Mouse (Mus musculus) myocyte (in vitro differentiated cells): ENCODE data around the gene Coq6. TPM values are rescaled to one million over a fixed set of nuclear protein-coding genes. Genes with fewer than 3 reads are reported as not detected.

Experiments used
- H3K27me3 ChIP-seq: one replicate; pipeline ENCODE4 v1.6.1; 2011; ENCODE audit not compliant: control insufficient read depth, insufficient read depth, insufficient read length
- H3K36me3 ChIP-seq: one replicate; pipeline ENCODE4 v1.6.1; 2011; ENCODE audit not compliant: control insufficient read depth, insufficient read depth
- H3K4me2 ChIP-seq: one replicate; pipeline ENCODE4 v1.6.1; 2011; ENCODE audit warnings: low read depth, control low read depth
- H3K4me3 ChIP-seq: one replicate; pipeline ENCODE4 v1.5.1; 2011; ENCODE audit warnings: mild to moderate bottlenecking, control low read depth, moderate library complexity
- H3K79me2 ChIP-seq: one replicate; pipeline ENCODE4 v1.6.1; 2011; ENCODE audit not compliant: control insufficient read depth, insufficient read depth
- H3ac ChIP-seq: one replicate; pipeline ENCODE4 v1.6.1; 2011; ENCODE audit not compliant: control insufficient read depth, insufficient read length
- CEBPB ChIP-seq: IDR thresholded peaks from 2 replicates; pipeline ENCODE4 v1.6.1; 2011; ENCODE audit warnings: mild to moderate bottlenecking, moderate library complexity; ENCODE audit not compliant: poor library complexity, insufficient read depth, severe bottlenecking
- E2F4 ChIP-seq: IDR thresholded peaks from one replicate; pipeline ENCODE4 v1.6.1; 2011; ENCODE audit warnings: mild to moderate bottlenecking, control low read depth, moderate library complexity; ENCODE audit not compliant: insufficient read depth
- MAX ChIP-seq: IDR thresholded peaks from one replicate; pipeline ENCODE4 v1.6.1; 2011; ENCODE audit warnings: low read depth, mild to moderate bottlenecking, control low read depth
- MYOD1 ChIP-seq, 3 experiments: IDR thresholded peaks; one replicate each; pipeline ENCODE4 v1.6.1; 2011; ENCODE audit warnings: control low read depth in 2 of 3, low read depth in 2 of 3, mild to moderate bottlenecking in 2 of 3, moderate library complexity in 1 of 3; ENCODE audit not compliant: insufficient read length in 2 of 3, control insufficient read depth in 1 of 3
- MYOG ChIP-seq, 3 experiments: IDR thresholded peaks; one replicate each; pipeline ENCODE4 v1.6.1; 2011; ENCODE audit warnings: control low read depth in 2 of 3, low read depth in 2 of 3, mild to moderate bottlenecking in 2 of 3; ENCODE audit not compliant: insufficient read length in 2 of 3, control insufficient read depth in 1 of 3, insufficient read depth in 1 of 3
- POLR2A ChIP-seq: IDR thresholded peaks from one replicate; pipeline ENCODE4 v1.6.1; 2011; ENCODE audit warnings: low read depth, mild to moderate bottlenecking, control low read depth, moderate library complexity; ENCODE audit not compliant: insufficient read length
- POLR2AphosphoS2 ChIP-seq: IDR thresholded peaks from one replicate; pipeline ENCODE4 v1.6.1; 2011; ENCODE audit warnings: low read depth, control low read depth; ENCODE audit not compliant: insufficient read length
- REST ChIP-seq: IDR thresholded peaks from one replicate; pipeline ENCODE4 v1.6.1; 2011; ENCODE audit warnings: mild to moderate bottlenecking, control low read depth, moderate library complexity; ENCODE audit not compliant: insufficient read depth, insufficient read length
- SRF ChIP-seq: IDR thresholded peaks from one replicate; pipeline ENCODE4 v1.6.1; 2011; ENCODE audit warnings: low read depth; ENCODE audit not compliant: control insufficient read depth, insufficient read length
- TCF12 ChIP-seq: IDR thresholded peaks from one replicate; pipeline ENCODE4 v1.6.1; 2011; ENCODE audit warnings: mild to moderate bottlenecking, control low read depth; ENCODE audit not compliant: poor library complexity, insufficient read depth, severe bottlenecking
- TCF3 ChIP-seq: IDR thresholded peaks from one replicate; pipeline ENCODE4 v1.6.1; 2011; ENCODE audit warnings: low read depth, control low read depth; ENCODE audit not compliant: insufficient read length
- USF1 ChIP-seq: IDR thresholded peaks from one replicate; pipeline ENCODE4 v1.6.1; 2011; ENCODE audit warnings: low read depth, mild to moderate bottlenecking, control low read depth, moderate library complexity
- polyA plus RNA-seq: library from polyadenylated mRNA; unstranded; fragments of >200 nt; fragmentation: generic; extraction: Trizol; gene quantifications from one replicate; pipeline ENCODE4 v1.2.1, GENCODE M21; 2012; ENCODE audit warnings: missing spikeins

Coq6 gene
- polyA plus RNA-seq, 1 experiment = 34.3 TPM

DNA sequence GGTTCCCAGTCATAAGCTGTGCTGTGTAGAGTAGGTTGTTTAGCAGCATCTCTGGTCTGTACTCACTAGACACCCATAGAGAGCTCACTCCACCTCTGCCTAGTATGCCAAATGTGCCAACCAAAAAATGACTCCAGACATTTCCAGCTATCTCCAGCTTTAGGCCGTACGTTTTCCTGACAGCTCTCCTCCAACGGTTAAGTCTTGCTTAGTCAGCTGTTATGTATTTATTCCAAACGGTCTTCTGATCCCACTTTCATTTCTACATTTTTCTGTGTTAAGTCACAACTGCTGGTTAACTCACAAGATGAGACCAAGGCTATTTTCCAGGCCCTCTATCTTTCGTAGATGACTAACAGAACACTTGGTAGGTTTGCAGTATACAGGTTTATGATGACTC lies 37.2 kb downstream of the Coq6 start:
- H3K4me2 ChIP-seq = no peak overlapping the region
- no peak overlapping the region for H3K4me3 ChIP-seq
- H3ac ChIP-seq = no peak overlapping the region
- H3K27me3 ChIP-seq = no peaks in the 10 kb centered on the region
- no peaks in the 10 kb centered on the region for H3K36me3 ChIP-seq
- TF ChIP-seq SRF = no peak
- no peak for TF ChIP-seq REST
- TF ChIP-seq POLR2AphosphoS2 = no peak
- TF ChIP-seq MAX = no peak
- TF ChIP-seq TCF12 = no peak
- TF ChIP-seq TCF3 = no peak
- TF ChIP-seq USF1 = no peak
- TF ChIP-seq MYOD1 (IDR thresholded peaks at IDR 0.05; ENCODE audit: control insufficient read depth in 1 of 3, insufficient read length in 2 of 3, low read depth in 2 of 3) = no peak
- TF ChIP-seq E2F4 = no peak
- no peak for TF ChIP-seq POLR2A
- no peak for TF ChIP-seq CEBPB
- TF ChIP-seq MYOG (IDR thresholded peaks at IDR 0.05; ENCODE audit: control insufficient read depth in 1 of 3, insufficient read depth in 1 of 3, insufficient read length in 2 of 3, low read depth in 2 of 3) = no peak
- H3K79me2 ChIP-seq = no peaks in the 10 kb centered on the region

DNA sequence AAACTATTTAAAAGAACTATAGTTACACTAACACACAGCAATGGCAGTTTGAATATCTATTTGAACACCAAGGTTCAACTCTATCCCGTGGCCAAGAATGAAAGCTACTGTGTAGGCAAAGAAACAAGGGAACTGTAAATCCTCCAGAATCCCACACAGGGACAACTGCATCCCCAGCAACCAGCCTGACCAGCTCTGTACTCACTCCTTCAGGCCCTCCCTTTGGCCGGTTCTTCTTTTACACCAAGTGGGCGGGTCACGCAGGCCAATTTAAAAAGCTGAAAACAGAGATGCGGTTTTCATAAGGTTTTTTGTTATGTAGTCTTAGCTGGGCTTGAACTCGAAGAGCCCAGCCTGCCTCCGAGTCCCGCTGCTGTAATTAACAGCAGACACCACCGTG lies 37.7 kb downstream of the Coq6 start:
- Histone ChIP-seq H3K27me3 (no peaks in the 10 kb centered on the region), H3K36me3 (no peaks in the 10 kb centered on the region), H3K79me2 (no peaks in the 10 kb centered on the region), H3K4me2 (no peak overlapping the region), H3ac (no peak overlapping the region), H3K4me3 (no peak overlapping the region)
- no peak for TF ChIP-seq TCF12
- no peak for TF ChIP-seq MYOG (IDR thresholded peaks at IDR 0.05; ENCODE audit: control insufficient read depth in 1 of 3, insufficient read depth in 1 of 3, insufficient read length in 2 of 3, low read depth in 2 of 3)
- no peak for TF ChIP-seq MYOD1 (IDR thresholded peaks at IDR 0.05; ENCODE audit: control insufficient read depth in 1 of 3, insufficient read length in 2 of 3, low read depth in 2 of 3)
- no peak for TF ChIP-seq REST
- TF ChIP-seq POLR2A = no peak
- TF ChIP-seq MAX = no peak
- TF ChIP-seq TCF3 = no peak
- TF ChIP-seq POLR2AphosphoS2 = no peak
- no peak for TF ChIP-seq USF1
- no peak for TF ChIP-seq SRF
- TF ChIP-seq E2F4 = no peak
- no peak for TF ChIP-seq CEBPB

DNA sequence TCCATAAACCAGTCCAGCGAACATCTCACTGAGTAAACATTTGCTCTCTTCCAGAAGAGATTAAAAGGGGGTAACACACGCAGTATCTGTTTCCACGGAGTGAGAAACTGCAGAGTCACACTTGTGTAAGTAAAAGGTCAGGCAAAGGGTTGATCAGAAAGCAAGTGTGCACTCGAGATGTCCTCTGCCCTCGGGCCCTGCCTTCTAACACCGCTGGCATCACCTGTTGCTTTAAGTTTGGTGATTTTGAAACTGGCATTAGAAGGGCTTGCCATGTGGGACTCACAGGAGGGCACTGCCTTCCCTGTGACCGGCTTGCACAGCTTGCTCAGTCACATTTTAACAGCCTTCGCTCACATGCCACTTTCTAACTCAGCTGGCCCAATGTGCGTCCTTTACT lies 38.2 kb downstream of the Coq6 start:
- Histone ChIP-seq H3K79me2 (no peaks in the 10 kb centered on the region), H3K27me3 (no peaks in the 10 kb centered on the region), H3K4me2 (no peak overlapping the region), H3K36me3 (no peaks in the 10 kb centered on the region), H3K4me3 (no peak overlapping the region), H3ac (no peak overlapping the region)
- TF ChIP-seq USF1 (no peak), E2F4 (no peak), SRF (no peak), MYOD1 (IDR thresholded peaks at IDR 0.05; ENCODE audit: control insufficient read depth in 1 of 3, insufficient read length in 2 of 3, low read depth in 2 of 3) (no peak), MAX (no peak), MYOG (IDR thresholded peaks at IDR 0.05; ENCODE audit: control insufficient read depth in 1 of 3, insufficient read depth in 1 of 3, insufficient read length in 2 of 3, low read depth in 2 of 3) (no peak), TCF12 (no peak), TCF3 (no peak), POLR2A (no peak)

DNA sequence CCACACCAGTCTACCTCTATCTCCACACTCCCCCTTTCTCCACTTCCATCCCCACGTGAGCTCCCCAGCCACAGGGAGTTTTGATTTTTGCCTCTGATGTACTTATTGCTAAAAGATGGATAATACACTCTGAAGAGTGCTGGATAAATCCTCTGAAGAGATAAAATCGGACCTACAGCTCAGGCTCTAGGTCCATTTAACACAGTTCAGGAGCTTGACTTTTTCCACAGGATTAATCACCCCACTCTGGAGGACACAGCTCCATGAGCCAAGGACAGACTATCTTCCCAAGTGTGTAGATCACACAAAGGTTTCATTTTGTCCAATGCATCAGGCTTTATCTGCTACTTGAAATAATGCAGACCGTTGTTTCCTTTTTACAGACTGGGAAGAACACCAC lies 38.6 kb downstream of the Coq6 start:
- Histone ChIP-seq H3K4me3 (no peak overlapping the region), H3K27me3 (no peaks in the 10 kb centered on the region), H3K36me3 (no peaks in the 10 kb centered on the region), H3K79me2 (no peaks in the 10 kb centered on the region), H3K4me2 (no peak overlapping the region), H3ac (no peak overlapping the region)
- TF ChIP-seq CEBPB = no peak
- no peak for TF ChIP-seq MAX
- TF ChIP-seq USF1 = no peak
- no peak for TF ChIP-seq POLR2A
- no peak for TF ChIP-seq TCF12
- TF ChIP-seq REST = no peak
- no peak for TF ChIP-seq MYOG (IDR thresholded peaks at IDR 0.05; ENCODE audit: control insufficient read depth in 1 of 3, insufficient read depth in 1 of 3, insufficient read length in 2 of 3, low read depth in 2 of 3)

DNA sequence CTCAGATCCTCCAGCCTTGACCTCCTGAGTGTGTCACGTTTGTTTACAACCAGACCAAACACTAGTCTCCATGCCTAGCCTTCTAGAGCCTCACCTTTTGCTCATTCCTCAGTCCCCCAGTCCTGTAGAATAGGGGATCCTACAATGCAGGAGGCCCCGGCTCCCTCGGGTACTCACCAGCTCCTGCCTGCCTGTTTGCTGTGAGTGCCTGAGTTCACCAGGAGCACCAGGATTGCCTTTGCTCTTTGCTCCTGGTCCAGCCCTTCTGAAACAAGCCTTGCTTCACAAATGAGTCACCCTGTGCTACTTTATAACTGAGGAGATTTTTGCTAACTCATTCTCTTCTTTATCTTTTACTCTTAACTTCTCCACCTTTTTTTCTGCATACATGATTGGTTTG lies 39.2 kb downstream of the Coq6 start:
- Histone ChIP-seq H3K36me3 (no peaks in the 10 kb centered on the region), H3K27me3 (no peaks in the 10 kb centered on the region), H3K4me2 (no peak overlapping the region), H3K79me2 (no peaks in the 10 kb centered on the region), H3ac (no peak overlapping the region), H3K4me3 (no peak overlapping the region)
- TF ChIP-seq MYOG (IDR thresholded peaks at IDR 0.05; ENCODE audit: control insufficient read depth in 1 of 3, insufficient read depth in 1 of 3, insufficient read length in 2 of 3, low read depth in 2 of 3) (no peak), REST (no peak), TCF12 (no peak), CEBPB (no peak), USF1 (no peak), E2F4 (no peak), POLR2A (no peak), MYOD1 (IDR thresholded peaks at IDR 0.05; ENCODE audit: control insufficient read depth in 1 of 3, insufficient read length in 2 of 3, low read depth in 2 of 3) (no peak), SRF (no peak), POLR2AphosphoS2 (no peak), MAX (no peak), TCF3 (no peak)
